Mouse (Mus musculus) limb, embryonic 14.5 days (tissue): ENCODE measurements around the gene Cyp39a1. TPM values are rescaled to one million over a fixed set of nuclear protein-coding genes. Genes with fewer than 3 reads are reported as not detected.

ENCODE experiments used
- ATAC-seq: fragments of 200-750 bp; cut with Nextera tagmentation; 2 replicates; pipeline ENCODE4 v1.8.0; 2017; ENCODE audit warnings: low read depth, moderate number of reproducible peaks, moderate TSS enrichment; ENCODE audit not compliant: low FRiP score
- DNase-seq: peaks from one replicate; pipeline ENCODE4 v3.0.0-alpha.2; 2015; ENCODE audit warnings: low spot score
- H3K27ac ChIP-seq: fragments of 300-500 bp; sonication (generic); replicated peaks from 2 replicates; pipeline ENCODE4 v1.5.1; 2014; ENCODE audit warnings: low read depth, mild to moderate bottlenecking, low read length, moderate library complexity, mixed read lengths
- H3K27me3 ChIP-seq: fragments of 300-500 bp; sonication (generic); 2 replicates; pipeline ENCODE4 v1.6.1; 2014; ENCODE audit warnings: low read length, mixed read lengths; ENCODE audit not compliant: control insufficient read depth, insufficient read depth
- H3K36me3 ChIP-seq: fragments of 300-500 bp; sonication (generic); 2 replicates; pipeline ENCODE4 v1.6.1; 2014; ENCODE audit warnings: mild to moderate bottlenecking, low read length, moderate library complexity, mixed read lengths; ENCODE audit not compliant: control insufficient read depth, insufficient read depth
- H3K4me1 ChIP-seq: fragments of 300-500 bp; sonication (generic); 2 replicates; pipeline ENCODE4 v1.6.1; 2014; ENCODE audit warnings: antibody characterized with exemption, low read length, mixed read lengths; ENCODE audit not compliant: control insufficient read depth, insufficient read depth
- H3K4me2 ChIP-seq: fragments of 300-500 bp; sonication (generic); replicated peaks from 2 replicates; pipeline ENCODE4 v1.6.1; 2014; ENCODE audit warnings: low read depth, mild to moderate bottlenecking, low read length, moderate library complexity; ENCODE audit not compliant: severe bottlenecking
- H3K4me3 ChIP-seq: fragments of 300-500 bp; sonication (generic); replicated peaks from 2 replicates; pipeline ENCODE4 v1.5.1; 2014; ENCODE audit warnings: low read length
- H3K9ac ChIP-seq: fragments of 300-500 bp; sonication (generic); 2 replicates; pipeline ENCODE4 v1.6.1; 2014; ENCODE audit warnings: mild to moderate bottlenecking, low read depth, low read length, moderate library complexity; ENCODE audit not compliant: severe bottlenecking
- H3K9me3 ChIP-seq: fragments of 300-500 bp; sonication (generic); 2 replicates; pipeline ENCODE4 v1.6.1; 2016; ENCODE audit warnings: low read length; ENCODE audit not compliant: control insufficient read depth
- POLR2A ChIP-seq: fragments of 200-500 bp; IDR thresholded peaks from 2 replicates; pipeline ENCODE4 v1.8.0; 2012; ENCODE audit warnings: inconsistent platforms, mild to moderate bottlenecking, moderate library complexity, borderline replicate concordance; ENCODE audit not compliant: insufficient read depth, insufficient read length; ENCODE audit errors: extremely low read depth
- WGBS: fragments of 180-500 bp; shearing (Covaris S2); extraction: QIAGEN DNeasy Blood & Tissue Kit; methylation state at CpG from one replicate; pipeline ENCODE4 v1.1.7; 2014; 5-methylcytosine and 5-hydroxymethylcytosine counted together
- polyA plus RNA-seq, 2 experiments: library from polyadenylated mRNA; depleted of rRNA in 1 of 2; stranded (reverse) in 1 of 2; unstranded in 1 of 2; fragments of >200 nt; fragmentation: Nextera tagmentation in 1 of 2; extraction: Ambion mirVana in 1 of 2; gene quantifications; 2 replicates each; pipeline versions ENCODE4 v1.2.1 to v1.2.3; 2012 to 2014

Gene Cyp39a1
- polyA plus RNA-seq, 2 experiments, result 7.0 to 21.6 TPM

GRCm38 (mm10) chr17:43701060-43701459, 33.8 kb downstream of the Cyp39a1 start:
- H3K4me2 ChIP-seq, result no peak overlapping the region
- H3K36me3 ChIP-seq, result no peaks in the 10 kb centered on the region
- no peak overlapping the region for H3K4me3 ChIP-seq
- ATAC-seq, result no peak
- DNase-seq, result peak; percentile 30
- no peak overlapping the region for H3K27ac ChIP-seq
- no peak for TF ChIP-seq POLR2A
- no peak overlapping the region for H3K9ac ChIP-seq
- WGBS, result 73% methylated on average over 6 of the region's 6 CpGs
- no peaks in the 10 kb centered on the region for H3K27me3 ChIP-seq
- H3K9me3 ChIP-seq, result no peaks in the 10 kb centered on the region
- H3K4me1 ChIP-seq, result no peaks in the 10 kb centered on the region

GRCm38 (mm10) chr17:43704216-43704930, 37.1 kb downstream of the Cyp39a1 start:
- H3K27me3 ChIP-seq, result no peaks in the 10 kb centered on the region
- H3K4me3 ChIP-seq, result no peak overlapping the region
- H3K4me2 ChIP-seq, result no peak overlapping the region
- H3K9me3 ChIP-seq, result no peaks in the 10 kb centered on the region
- H3K36me3 ChIP-seq, result no peaks in the 10 kb centered on the region
- no peak for TF ChIP-seq POLR2A
- H3K27ac ChIP-seq, result no peak overlapping the region
- WGBS, result 84% methylated on average over 12 of the region's 12 CpGs
- no peaks in the 10 kb centered on the region for H3K4me1 ChIP-seq
- no peak overlapping the region for H3K9ac ChIP-seq
- ATAC-seq (no peak), DNase-seq (no peak)

- WGBS, result 88% methylated on average over 3 of the region's 3 CpGs
- no peak for ATAC-seq
- H3K4me2 ChIP-seq, result no peak overlapping the region
- DNase-seq, result no peak
- no peak overlapping the region for H3K4me3 ChIP-seq
- H3K27ac ChIP-seq, result no peak overlapping the region
- H3K4me1 ChIP-seq, result no peaks in the 10 kb centered on the region
- no peaks in the 10 kb centered on the region for H3K27me3 ChIP-seq
- H3K9me3 ChIP-seq, result no peaks in the 10 kb centered on the region
- TF ChIP-seq POLR2A, result no peak
- H3K36me3 ChIP-seq, result no peaks in the 10 kb centered on the region
- H3K9ac ChIP-seq, result no peak overlapping the region
Observed at GRCm38 (mm10) chr17:43706749-43707148, 39.5 kb downstream of the Cyp39a1 start.

- no peak overlapping the region for H3K27ac ChIP-seq
- H3K36me3 ChIP-seq, result no peaks in the 10 kb centered on the region
- H3K4me2 ChIP-seq, result no peak overlapping the region
- H3K9ac ChIP-seq, result no peak overlapping the region
- no peaks in the 10 kb centered on the region for H3K9me3 ChIP-seq
- 76% methylated on average over 3 of the region's 3 CpGs for WGBS
- DNase-seq (peak; percentile 50), ATAC-seq (peak; percentile 47; the same call in 1 of the 2 replicates)
- H3K27me3 ChIP-seq, result no peaks in the 10 kb centered on the region
- TF ChIP-seq POLR2A, result no peak
- H3K4me1 ChIP-seq, result no peaks in the 10 kb centered on the region
- no peak overlapping the region for H3K4me3 ChIP-seq
Observed at GRCm38 (mm10) chr17:43707254-43707653, 40.0 kb downstream of the Cyp39a1 start.

GRCm38 (mm10) chr17:43711557-43712352, 44.5 kb downstream of the Cyp39a1 start:
- no peak overlapping the region for H3K27ac ChIP-seq
- no peak for ATAC-seq
- 81% methylated on average over 7 of the region's 7 CpGs for WGBS

More at GRCm38 (mm10) chr17:43711557-43712352, 44.5 kb downstream of the Cyp39a1 start:
- H3K4me3 ChIP-seq, result no peak overlapping the region
- no peaks in the 10 kb centered on the region for H3K36me3 ChIP-seq
- H3K4me1 ChIP-seq, result 0 out of 2 replicates have a peak, but pooled peaks cover 6% of the 10 kb centered on the region
- no peaks in the 10 kb centered on the region for H3K9me3 ChIP-seq
- H3K4me2 ChIP-seq, result no peak overlapping the region
- H3K9ac ChIP-seq, result no peak overlapping the region
- no peak for TF ChIP-seq POLR2A
- DNase-seq, result no peak
- H3K27me3 ChIP-seq, result no peaks in the 10 kb centered on the region
